Mouse (Mus musculus) heart, adult 2 months (tissue): ENCODE data around the gene Susd6. TPM values are rescaled to one million over a fixed set of nuclear protein-coding genes. Genes with fewer than 3 reads are reported as not detected.

Source experiments
- DNase-seq, 2 experiments: peaks; one replicate each; pipeline ENCODE4 v3.0.0; 2021
- H3K27ac ChIP-seq: fragments of 200-600 bp; 2 replicates; pipeline ENCODE4 v1.8.1; 2022
- H3K27me3 ChIP-seq: fragments of 200-500 bp; 2 replicates; pipeline ENCODE4 v1.6.1; 2012; ENCODE audit warnings: mild to moderate bottlenecking, low read length, inconsistent platforms, mixed read lengths; ENCODE audit not compliant: control insufficient read depth, insufficient read depth
- H3K36me3 ChIP-seq: fragments of 200-500 bp; 2 replicates; pipeline ENCODE4 v1.6.1; 2012; ENCODE audit warnings: low read length, inconsistent platforms; ENCODE audit not compliant: control insufficient read depth, insufficient read depth
- H3K4me1 ChIP-seq: fragments of 200-500 bp; 2 replicates; pipeline ENCODE4 v1.6.1; 2011; ENCODE audit warnings: low read length; ENCODE audit not compliant: control insufficient read depth, insufficient read depth
- H3K4me3 ChIP-seq: fragments of 200-600 bp; 2 replicates; pipeline ENCODE4 v1.8.1; 2022
- H3K79me2 ChIP-seq: fragments of 200-500 bp; replicated peaks from 2 replicates; pipeline ENCODE4 v1.6.1; 2012; ENCODE audit warnings: mild to moderate bottlenecking, inconsistent platforms, low read length, moderate library complexity, mixed read lengths; ENCODE audit not compliant: control insufficient read depth, insufficient read depth
- H3K9ac ChIP-seq: fragments of 200-500 bp; 2 replicates; pipeline ENCODE4 v1.6.1; 2012; ENCODE audit warnings: low read depth, mild to moderate bottlenecking, control low read depth, inconsistent platforms, low read length, mixed read lengths
- CTCF ChIP-seq: fragments of 200-600 bp; IDR thresholded peaks from 2 replicates; pipeline ENCODE4 v1.8.1; 2022; ENCODE audit warnings: antibody characterized with exemption, mild to moderate bottlenecking, moderate library complexity
- EP300 ChIP-seq: fragments of 200-500 bp; IDR thresholded peaks from 2 replicates; pipeline ENCODE4 v1.6.1; 2011; ENCODE audit warnings: low read depth, low read length, control low read depth; ENCODE audit not compliant: insufficient read depth
- POLR2A ChIP-seq: fragments of 200-500 bp; IDR thresholded peaks from 2 replicates; pipeline ENCODE4 v1.6.1; 2011; ENCODE audit warnings: mild to moderate bottlenecking, low read depth, low read length, control low read depth; ENCODE audit not compliant: insufficient read depth
- WGBS: fragments of 180-500 bp; shearing (Covaris S2); methylation state at CpG from one replicate; pipeline ENCODE4 v1.1.7; 2018; 5-methylcytosine and 5-hydroxymethylcytosine counted together
- intact Hi-C: fragments of 180-260 bp; cut with DNase I; formaldehyde crosslinking; loops from one replicate; pipeline ENCODE4 v1.15.1; 2025
- polyA plus RNA-seq: library from polyadenylated mRNA; depleted of rRNA; stranded (reverse); fragments of >200 nt; gene quantifications from 2 replicates; pipeline ENCODE4 v1.2.3, GENCODE M21; 2012
- total RNA-seq, 2 experiments: library from RNA; stranded (reverse); gene quantifications; 2 replicates each; pipeline ENCODE4 v1.2.3; 2021

The Susd6 gene
- total and polyA plus RNA-seq, 3 experiments: 50.1 to 78.6 (median 67.4) TPM

DNA sequence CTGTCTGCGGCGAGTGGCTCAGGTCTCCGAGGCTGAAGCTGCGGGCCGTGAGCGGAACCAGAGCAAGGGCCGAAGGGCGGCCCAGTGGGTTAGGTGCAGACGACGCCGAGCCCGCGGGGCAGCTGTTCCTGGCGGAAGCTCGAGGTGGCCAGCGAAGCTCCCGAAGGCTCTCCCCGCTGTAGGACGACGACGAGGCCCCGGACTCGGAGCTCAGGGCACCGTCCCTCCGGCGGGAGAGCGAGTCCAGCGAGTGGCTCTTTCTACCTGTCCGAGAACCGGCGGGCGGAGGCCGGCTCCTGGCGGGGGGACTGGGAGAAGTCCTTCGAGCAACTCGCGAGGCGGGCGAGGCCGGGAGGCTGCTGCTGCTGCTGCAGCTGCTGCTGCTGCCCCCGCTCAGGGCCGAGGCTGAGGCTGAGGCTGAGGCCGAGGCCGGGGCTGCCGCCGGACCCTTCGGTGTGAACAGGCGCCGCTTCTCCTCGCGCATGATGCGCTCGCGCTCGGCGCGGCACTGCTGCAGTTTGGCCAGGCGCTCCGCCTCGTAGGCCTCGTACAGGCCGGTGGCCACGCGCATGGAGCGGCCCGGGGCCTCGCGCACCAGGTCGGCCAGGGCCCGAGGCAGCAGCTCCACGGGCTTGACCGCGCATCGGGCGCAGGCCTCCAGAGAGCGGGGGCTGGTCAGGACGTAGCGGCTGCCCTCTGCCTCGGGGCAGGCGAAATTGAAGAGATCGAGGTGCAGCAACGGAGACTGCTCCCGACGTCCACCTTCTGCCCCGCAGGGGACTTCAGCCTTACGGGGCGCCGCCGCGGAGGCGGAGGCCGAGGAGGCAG is 31.5 kb upstream of the Susd6 start:
- no peak for TF ChIP-seq EP300
- no peak for TF ChIP-seq POLR2A
- TF ChIP-seq CTCF: no peak
- Histone ChIP-seq H3K4me1 (no peaks in the 10 kb centered on the region), H3K4me3 (peak overlapping the region; percentile 60), H3K27ac (peak overlapping the region; percentile 20; the same call in 1 of the 2 replicates), H3K36me3 (no peaks in the 10 kb centered on the region), H3K27me3 (peaks cover 15% of the 10 kb centered on the region), H3K9ac (peak overlapping the region; percentile 50), H3K79me2 (no peaks in the 10 kb centered on the region)
- intact Hi-C loops: loop anchor here (2.0 kb wide), 1 partner anchor 28 kb away; no protein-coding TSS in a partner anchor
- 3% methylated on average over 92 of the region's 92 CpGs for WGBS
- DNase-seq: peak in 1 of 2 experiments; percentile 33

DNA sequence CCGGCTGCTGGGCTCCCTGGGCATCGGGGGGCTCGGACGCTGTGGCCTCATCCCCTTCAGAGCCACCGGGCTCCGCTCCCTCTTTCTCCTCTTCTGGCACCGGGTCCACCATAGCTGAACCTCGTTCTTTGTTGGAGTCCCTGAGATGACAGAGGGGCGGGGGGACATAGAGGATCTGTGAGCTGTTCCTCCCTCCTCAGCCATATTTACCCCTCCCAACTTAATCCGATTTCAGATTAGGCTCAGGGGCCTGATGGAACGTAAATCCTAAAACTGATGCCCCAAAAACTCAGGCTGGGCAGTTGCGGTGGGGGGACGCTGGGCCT is 31.0 kb upstream of the Susd6 start:
- TF ChIP-seq CTCF: no peak
- TF ChIP-seq POLR2A: no peak
- intact Hi-C loops: loop anchor here (2.0 kb wide), 1 partner anchor 29 kb away; no protein-coding TSS in a partner anchor
- no peak overlapping the region for H3K27ac ChIP-seq
- H3K36me3 ChIP-seq: no peaks in the 10 kb centered on the region
- H3K4me3 ChIP-seq: peak overlapping the region; percentile 60
- no peaks in the 10 kb centered on the region for H3K4me1 ChIP-seq
- DNase-seq: no peak
- peak overlapping the region; percentile 50; the same call in 1 of the 2 replicates for H3K9ac ChIP-seq
- WGBS: 8% methylated on average over 12 of the region's 13 CpGs
- H3K79me2 ChIP-seq: no peaks in the 10 kb centered on the region
- peaks cover 15% of the 10 kb centered on the region for H3K27me3 ChIP-seq

DNA sequence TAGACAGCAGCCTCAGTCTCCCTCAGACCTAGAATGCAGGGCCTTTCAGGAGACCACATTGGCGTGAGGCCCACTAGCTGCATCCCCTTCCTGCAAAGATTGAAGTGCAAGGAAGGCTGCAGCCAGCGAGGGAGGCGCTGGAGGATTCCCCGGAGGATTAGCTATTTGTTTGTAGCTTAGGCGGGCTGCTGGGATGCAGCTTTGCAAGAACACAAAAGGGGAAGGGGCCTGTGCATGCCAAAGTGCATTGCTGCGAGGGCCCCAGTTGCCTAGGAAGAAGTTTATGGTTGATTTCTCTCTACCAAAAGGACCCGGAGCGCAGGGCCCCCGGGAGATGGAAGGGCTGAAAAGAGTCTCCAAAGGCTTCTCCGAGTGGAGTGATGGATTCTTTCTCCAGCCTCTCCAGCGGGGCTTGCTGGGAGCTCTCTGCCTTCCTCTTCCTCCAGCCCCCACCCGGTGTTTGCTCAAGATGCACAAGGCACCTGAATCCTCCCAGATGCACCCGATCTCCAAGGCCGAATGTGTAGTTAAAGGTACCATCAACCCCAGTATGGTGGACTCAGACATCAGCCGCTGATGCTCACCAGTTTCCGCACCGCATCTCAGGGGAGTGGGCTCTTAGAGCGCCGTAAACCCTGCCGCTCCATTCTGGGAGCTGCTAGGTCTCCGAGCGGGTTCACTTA is 30.5 kb upstream of the Susd6 start:
- Histone ChIP-seq H3K4me1 (no peaks in the 10 kb centered on the region), H3K27me3 (peaks cover 15% of the 10 kb centered on the region), H3K9ac (no peak overlapping the region), H3K27ac (no peak overlapping the region), H3K36me3 (no peaks in the 10 kb centered on the region), H3K79me2 (no peaks in the 10 kb centered on the region), H3K4me3 (peak overlapping the region; percentile 39)
- DNase-seq: peak in 1 of 2 experiments; percentile 37
- WGBS: 5% methylated on average over 22 of the region's 22 CpGs
- intact Hi-C loops: loop anchor here (2.0 kb wide), 1 partner anchor 29 kb away; no protein-coding TSS in a partner anchor
- TF ChIP-seq POLR2A: no peak
- TF ChIP-seq CTCF: no peak
- no peak for TF ChIP-seq EP300

DNA sequence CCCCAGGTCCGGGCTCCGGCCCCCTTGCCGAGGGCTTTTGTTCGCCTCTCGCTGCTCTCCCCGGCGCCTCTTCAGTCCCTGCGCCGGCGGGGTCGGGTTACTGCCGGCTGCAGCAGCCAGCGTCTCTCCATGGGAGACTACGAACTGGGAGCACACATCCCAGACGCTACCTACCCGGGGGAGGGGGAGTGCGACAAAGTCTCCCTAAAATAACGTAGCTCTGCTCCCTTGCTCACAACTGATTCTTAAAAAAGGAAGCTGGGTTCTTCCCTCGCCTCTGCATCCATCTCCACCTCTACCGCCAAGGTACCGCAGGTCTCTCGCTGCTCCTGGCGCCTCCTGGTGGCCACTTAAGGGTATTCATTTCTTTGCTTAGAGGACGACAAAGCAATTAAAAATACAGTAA is 29.9 kb upstream of the Susd6 start, which contains the start of gene Ccdc177:
TSS of gene Ccdc177 (minus strand) at position 292 of the 406 bp plus-strand sequence.
- H3K79me2 ChIP-seq: no peaks in the 10 kb centered on the region
- no peaks in the 10 kb centered on the region for H3K36me3 ChIP-seq
- TF ChIP-seq EP300 (no peak), POLR2A (no peak), CTCF (peak; percentile 96)
- no peaks in the 10 kb centered on the region for H3K4me1 ChIP-seq
- H3K27ac ChIP-seq: no peak within 1 kb of the TSS
- intact Hi-C loops: no loop called here
- peak; percentile 68 to 78 for DNase-seq
- H3K4me3 ChIP-seq: peak within 1 kb of the TSS; percentile 39
- peaks cover 15% of the 10 kb centered on the region for H3K27me3 ChIP-seq
- WGBS: under 1% methylated on average over 24 of the region's 24 CpGs
- no peak within 1 kb of the TSS for H3K9ac ChIP-seq

DNA sequence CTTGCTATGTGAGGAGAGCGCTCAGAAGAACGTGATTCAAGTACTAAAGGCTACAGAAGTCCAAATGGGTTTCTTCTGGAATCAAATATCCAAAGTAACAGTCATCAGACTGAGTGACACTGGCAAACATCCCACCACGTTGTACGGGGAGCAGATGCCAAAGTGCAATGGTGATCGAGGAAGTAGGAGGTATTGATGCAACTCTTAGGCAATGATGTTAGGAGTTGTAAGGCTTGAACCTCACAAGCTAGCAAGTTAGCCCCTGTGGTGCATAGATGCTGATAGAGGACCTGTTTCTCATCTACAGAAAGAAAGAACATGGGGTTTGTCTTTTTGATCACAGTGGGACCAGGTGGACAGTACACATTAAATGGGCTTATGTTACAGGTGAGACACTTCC is 27.3 kb upstream of the Susd6 start:
- intact Hi-C loops: no loop called here
- Histone ChIP-seq H3K27ac (no peak overlapping the region), H3K36me3 (no peaks in the 10 kb centered on the region), H3K4me3 (no peak overlapping the region), H3K79me2 (no peaks in the 10 kb centered on the region), H3K27me3 (peaks cover 15% of the 10 kb centered on the region), H3K9ac (no peak overlapping the region), H3K4me1 (no peaks in the 10 kb centered on the region)
- TF ChIP-seq POLR2A (no peak), CTCF (no peak), EP300 (no peak)
- 65% methylated on average over 5 of the region's 5 CpGs for WGBS
- no peak for DNase-seq
